ENCODE assay signal across 10 mouse cellular contexts in the genomic region with DNA sequence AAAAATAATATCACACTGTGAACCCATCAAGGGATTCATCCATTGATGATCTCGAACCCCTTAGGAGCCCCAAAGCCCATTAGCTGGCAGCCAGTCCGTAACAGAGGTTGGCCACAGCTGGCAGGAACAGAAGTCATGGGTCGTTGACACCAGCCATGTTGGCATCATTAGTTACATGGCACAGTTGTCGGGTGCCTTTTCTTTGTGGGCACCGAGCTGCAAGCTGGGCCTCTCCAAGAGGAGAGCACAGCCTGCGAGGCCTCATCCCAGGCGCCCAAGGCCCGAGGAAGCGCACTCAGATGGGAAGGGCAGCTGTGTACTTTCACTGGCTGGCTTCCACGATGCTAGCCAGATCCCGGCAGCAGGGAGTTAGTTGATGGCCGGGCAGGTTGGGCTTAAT.
DNase-seq lines count a peak whose midpoint lies in the region; ATAC-seq and TF ChIP-seq lines count a peak whose summit lies in the region.
"Had no signal": no experiment of that assay in that cellular context is flagged by ENCODE, and none has a peak within 500 bp of the region (broad histone marks: within the 10 kb centered on the region; RNA-seq: fewer than 3 reads in every experiment).

No protein-coding gene starts in this region.

- no peak for TF ChIP-seq CTCF in liver, adult 2 months (IDR thresholded peaks at IDR 0.05; ENCODE audit: low read depth, low read length)

- no peak for TF ChIP-seq POLR2A in liver, adult 2 months (IDR thresholded peaks at IDR 0.05; ENCODE audit: extremely low read depth, insufficient read depth, low read length)

- no peaks in the 10 kb centered on the region for H3K9me3 ChIP-seq in heart, embryonic 13.5 days
- no peaks in the 10 kb centered on the region for H3K9me3 ChIP-seq in heart, embryonic 10.5 days
- H3K9me3 ChIP-seq in liver, embryonic 11.5 days (ENCODE audit: control insufficient read depth, low read length), result no peaks in the 10 kb centered on the region
- H3K9me3 ChIP-seq in hindbrain, embryonic 16.5 days (ENCODE audit: control insufficient read depth, low read length), result no peaks in the 10 kb centered on the region
- H3K9me3 ChIP-seq in neural tube, embryonic 15.5 days (replicated peaks), result no peaks in the 10 kb centered on the region
- H3K9me3 ChIP-seq: liver, embryonic 12.5 days had no signal

- ATAC-seq in heart, embryonic 13.5 days (ENCODE audit: extremely low read depth, insufficient number of reproducible peaks, low FRiP score, low TSS enrichment), result no peak
- ATAC-seq in liver, embryonic 11.5 days (replicated peaks; ENCODE audit: low FRiP score), result no peak
- ATAC-seq in hindbrain, embryonic 16.5 days, result no peak
- no peak for ATAC-seq in neural tube, embryonic 15.5 days (ENCODE audit: low FRiP score)
- ATAC-seq: liver, embryonic 12.5 days had no signal

- no peak overlapping the region for H3K9ac ChIP-seq in heart, embryonic 13.5 days
- H3K9ac ChIP-seq in liver, adult 2 months (ENCODE audit: low read depth, low read length), result no peak overlapping the region
- no peak overlapping the region for H3K9ac ChIP-seq in liver, embryonic 11.5 days (ENCODE audit: low read depth, low read length)
- H3K9ac ChIP-seq in hindbrain, embryonic 16.5 days (ENCODE audit: low read depth, low read length), result no peak overlapping the region
- no peak overlapping the region for H3K9ac ChIP-seq in neural tube, embryonic 15.5 days (replicated peaks)
- H3K9ac ChIP-seq: liver, embryonic 12.5 days had no signal

- 74% methylated on average over 12 of the region's 12 CpGs for WGBS in heart, embryonic 13.5 days
- WGBS in heart, embryonic 10.5 days, result 86% methylated on average over 12 of the region's 12 CpGs
- 44% methylated on average over 12 of the region's 12 CpGs for WGBS in liver, adult 2 months
- WGBS in liver, embryonic 11.5 days, result 90% methylated on average over 12 of the region's 12 CpGs
- WGBS in hindbrain, embryonic 16.5 days, result 53% methylated on average over 12 of the region's 12 CpGs
- 45% methylated on average over 12 of the region's 12 CpGs for WGBS in neural tube, embryonic 15.5 days

- peaks cover 7% of the 10 kb centered on the region for H3K36me3 ChIP-seq in heart, embryonic 13.5 days
- peaks cover 13% of the 10 kb centered on the region; the same call in 1 of the 2 replicates for H3K36me3 ChIP-seq in heart, embryonic 10.5 days
- no peaks in the 10 kb centered on the region for H3K36me3 ChIP-seq in liver, adult 2 months (ENCODE audit: control insufficient read depth, insufficient read depth, low read length)
- H3K36me3 ChIP-seq in liver, embryonic 11.5 days (ENCODE audit: control insufficient read depth, insufficient read depth, low read length), result no peaks in the 10 kb centered on the region
- no peaks in the 10 kb centered on the region for H3K36me3 ChIP-seq in hindbrain, embryonic 16.5 days (ENCODE audit: control insufficient read depth, insufficient read depth, low read length)
- no peaks in the 10 kb centered on the region for H3K36me3 ChIP-seq in neural tube, embryonic 15.5 days
- H3K36me3 ChIP-seq: liver, embryonic 12.5 days had no signal

- H3K4me3 ChIP-seq in heart, embryonic 13.5 days, result no peak overlapping the region
- no peak overlapping the region for H3K4me3 ChIP-seq in heart, embryonic 10.5 days
- no peak overlapping the region for H3K4me3 ChIP-seq in liver, adult 2 months (ENCODE audit: insufficient read depth, low read depth, low read length)
- no peak overlapping the region for H3K4me3 ChIP-seq in liver, embryonic 11.5 days (ENCODE audit: low read depth, low read length)
- no peak overlapping the region for H3K4me3 ChIP-seq in hindbrain, embryonic 16.5 days (ENCODE audit: low read length)
- H3K4me3 ChIP-seq in neural tube, embryonic 15.5 days (replicated peaks), result no peak overlapping the region
- H3K4me3 ChIP-seq: liver, embryonic 12.5 days had no signal

- peaks cover 51% of the 10 kb centered on the region for H3K79me2 ChIP-seq in liver, adult 2 months (ENCODE audit: control insufficient read depth, insufficient read depth, low read length)

- peaks cover 79% of the 10 kb centered on the region for H3K4me1 ChIP-seq in heart, embryonic 13.5 days
- peaks cover 71% of the 10 kb centered on the region for H3K4me1 ChIP-seq in heart, embryonic 10.5 days
- H3K4me1 ChIP-seq in liver, adult 2 months (ENCODE audit: control insufficient read depth, insufficient read depth, low read length), result peaks cover 10% of the 10 kb centered on the region
- peaks cover 25% of the 10 kb centered on the region for H3K4me1 ChIP-seq in liver, embryonic 11.5 days (replicated peaks; ENCODE audit: control insufficient read depth, insufficient read depth, low read length)
- H3K4me1 ChIP-seq in hindbrain, embryonic 16.5 days (ENCODE audit: control insufficient read depth, insufficient read depth, low read depth, low read length), result peaks cover 42% of the 10 kb centered on the region
- H3K4me1 ChIP-seq in neural tube, embryonic 15.5 days, result peaks cover 65% of the 10 kb centered on the region

- H3K27me3 ChIP-seq in heart, embryonic 13.5 days (replicated peaks), result no peaks in the 10 kb centered on the region
- no peaks in the 10 kb centered on the region for H3K27me3 ChIP-seq in heart, embryonic 10.5 days (ENCODE audit: insufficient read depth, poor library complexity, severe bottlenecking)
- H3K27me3 ChIP-seq in liver, adult 2 months (ENCODE audit: control insufficient read depth, insufficient read depth, low read length), result no peaks in the 10 kb centered on the region
- H3K27me3 ChIP-seq in liver, embryonic 11.5 days (replicated peaks; ENCODE audit: control insufficient read depth, insufficient read depth, low read length), result no peaks in the 10 kb centered on the region
- H3K27me3 ChIP-seq in hindbrain, embryonic 16.5 days (replicated peaks; ENCODE audit: control insufficient read depth, insufficient read depth, low read length), result no peaks in the 10 kb centered on the region
- no peaks in the 10 kb centered on the region for H3K27me3 ChIP-seq in neural tube, embryonic 15.5 days (replicated peaks)
- H3K27me3 ChIP-seq: liver, embryonic 12.5 days had no signal

- H3K4me2 ChIP-seq in heart, embryonic 13.5 days, result no peak overlapping the region
- H3K4me2 ChIP-seq in liver, embryonic 11.5 days, result no peak overlapping the region
- no peak overlapping the region for H3K4me2 ChIP-seq in hindbrain, embryonic 16.5 days (ENCODE audit: low read length)
- H3K4me2 ChIP-seq in neural tube, embryonic 15.5 days, result no peak overlapping the region
- H3K4me2 ChIP-seq: liver, embryonic 12.5 days had no signal

- no peak for DNase-seq in heart, embryonic 10.5 days (ENCODE audit: low spot score)
- peak; percentile 63 for DNase-seq in liver, adult 2 months (ENCODE audit: extremely low read depth, low read depth, low spot score)
- DNase-seq in liver, embryonic 11.5 days (ENCODE audit: low spot score), result no peak
- DNase-seq in spleen, adult 18-20 months, result no peak
- DNase-seq: thymus, postnatal 4 days had no signal

- peak overlapping the region; percentile 80 for H3K27ac ChIP-seq in heart, embryonic 13.5 days (replicated peaks)
- H3K27ac ChIP-seq in heart, embryonic 10.5 days, result no peak overlapping the region; the same call in 1 of the 2 replicates
- H3K27ac ChIP-seq in liver, adult 2 months (replicated peaks; ENCODE audit: insufficient read depth, low read depth, low read length), result no peak overlapping the region
- H3K27ac ChIP-seq in liver, embryonic 11.5 days (ENCODE audit: low read depth, low read length), result no peak overlapping the region
- peak overlapping the region; percentile 34; the same call in 1 of the 2 replicates for H3K27ac ChIP-seq in hindbrain, embryonic 16.5 days (ENCODE audit: low read depth, low read length)
- 0 out of 2 replicates have a peak overlapping the region, but pooled peaks have one; percentile 56 for H3K27ac ChIP-seq in neural tube, embryonic 15.5 days (replicated peaks)
- H3K27ac ChIP-seq: macrophage had no signal

Comparison
In these comparisons a context has a peak if more than half of its experiments do, and no peak if none do; other contexts are left out.
1. H3K27ac ChIP-seq: peak in heart, embryonic 13.5 days (single experiment), hindbrain, embryonic 16.5 days (single experiment) and neural tube, embryonic 15.5 days (single experiment); none in heart, embryonic 10.5 days (single experiment), liver, adult 2 months (single experiment) and liver, embryonic 11.5 days (single experiment).